Mouse (Mus musculus): ENCODE results near the gene Gm21190. TPM values are rescaled to one million over a fixed set of nuclear protein-coding genes. Genes with fewer than 3 reads are reported as not detected.
"Not testable (repeated sequence)": the region's sequence is repeated elsewhere in the genome, so short reads cannot be mapped to it uniquely, and the experiment has no call there.

Gm21190 gene
- total and polyA plus RNA-seq, 3 experiments = not detected

DNA sequence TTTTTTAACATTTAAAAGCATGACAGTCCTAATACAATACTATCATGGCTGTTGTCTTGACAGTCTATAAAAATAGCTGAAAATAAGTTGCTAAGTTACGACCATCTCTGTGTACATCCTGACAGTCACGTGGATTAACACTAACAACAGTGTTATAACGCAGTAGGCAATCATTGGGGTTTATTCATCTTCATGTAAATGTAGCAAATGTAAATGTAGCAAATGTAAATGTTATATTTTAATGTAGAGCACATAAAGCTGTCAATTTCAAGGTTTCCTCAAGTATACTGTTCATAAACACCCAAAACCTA is 21.8 kb downstream of the Gm21190 start:
- TF ChIP-seq EP300 (IDR thresholded peaks at IDR 0.05; ENCODE audit: insufficient read depth, low read depth, low read length) = no peak
- TF ChIP-seq CTCF (IDR thresholded peaks at IDR 0.05) = no peak
- no peak for TF ChIP-seq POLR2A (IDR thresholded peaks at IDR 0.05; ENCODE audit: insufficient read depth, low read depth, low read length)
- no peak for DNase-seq
- Histone ChIP-seq H3K4me3 (no peak overlapping the region), H3K9ac (ENCODE audit: low read depth, low read length) (no peak overlapping the region), H3K27ac (no peak overlapping the region), H3K4me1 (ENCODE audit: control insufficient read depth, insufficient read depth, low read length) (no peaks in the 10 kb centered on the region), H3K79me2 (replicated peaks; ENCODE audit: control insufficient read depth, insufficient read depth, low read length) (no peaks in the 10 kb centered on the region), H3K36me3 (ENCODE audit: control insufficient read depth, insufficient read depth, low read length) (no peaks in the 10 kb centered on the region), H3K27me3 (ENCODE audit: control insufficient read depth, insufficient read depth, low read length) (no peaks in the 10 kb centered on the region)
- intact Hi-C loops (cut with DNase I) = no loop called here
- WGBS = 69% methylated on average over 3 of the region's 3 CpGs

DNA sequence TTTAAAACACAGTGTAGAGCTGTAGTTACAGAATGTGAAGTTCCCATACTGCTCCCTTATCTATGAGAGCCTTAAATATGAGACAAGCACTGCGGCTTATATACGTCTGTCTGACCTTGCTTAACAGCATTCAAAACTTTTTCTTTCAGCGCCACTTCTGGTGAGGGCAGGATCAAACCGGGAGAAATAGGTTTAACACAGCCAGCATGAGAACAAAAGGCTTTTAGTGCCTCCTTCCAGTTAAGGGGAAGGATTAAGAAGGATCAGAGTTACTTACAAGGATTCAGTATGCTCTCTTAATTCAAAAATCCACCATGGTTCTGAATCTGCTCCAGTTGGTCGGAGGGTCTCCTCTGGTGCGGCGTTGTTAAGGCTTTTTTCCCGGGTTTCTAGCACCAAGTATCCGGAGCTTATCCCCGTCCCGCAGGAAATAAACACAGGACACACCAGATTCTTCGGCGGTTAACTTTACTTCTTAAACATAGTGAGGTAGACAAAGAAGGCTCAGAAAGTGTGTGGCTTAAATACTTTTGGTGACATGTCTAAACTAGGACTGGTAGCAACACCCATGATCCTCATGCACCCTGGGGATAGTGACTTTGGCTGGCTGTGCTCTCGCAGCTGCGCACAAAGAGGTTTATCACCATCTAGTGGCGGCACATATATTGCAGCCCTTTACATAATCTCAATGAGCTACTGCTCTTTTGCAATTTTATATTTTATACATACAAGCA is 22.3 kb downstream of the Gm21190 start:
- Histone ChIP-seq H3K36me3 (ENCODE audit: control insufficient read depth, insufficient read depth, low read length) (no peaks in the 10 kb centered on the region), H3K27me3 (ENCODE audit: control insufficient read depth, insufficient read depth, low read length) (no peaks in the 10 kb centered on the region), H3K4me3 (no peak overlapping the region), H3K27ac (no peak overlapping the region), H3K79me2 (replicated peaks; ENCODE audit: control insufficient read depth, insufficient read depth, low read length) (no peaks in the 10 kb centered on the region), H3K4me1 (ENCODE audit: control insufficient read depth, insufficient read depth, low read length) (no peaks in the 10 kb centered on the region), H3K9ac (ENCODE audit: low read depth, low read length) (0 out of 2 replicates have a peak overlapping the region, but pooled peaks have one; percentile 22)
- intact Hi-C loops (cut with DNase I) = no loop called here
- DNase-seq = no peak
- 42% methylated on average over 16 of the region's 16 CpGs for WGBS
- no peak for TF ChIP-seq EP300 (IDR thresholded peaks at IDR 0.05; ENCODE audit: insufficient read depth, low read depth, low read length)
- TF ChIP-seq CTCF (IDR thresholded peaks at IDR 0.05) = peak; percentile 68
- no peak for TF ChIP-seq POLR2A (IDR thresholded peaks at IDR 0.05; ENCODE audit: insufficient read depth, low read depth, low read length)

DNA sequence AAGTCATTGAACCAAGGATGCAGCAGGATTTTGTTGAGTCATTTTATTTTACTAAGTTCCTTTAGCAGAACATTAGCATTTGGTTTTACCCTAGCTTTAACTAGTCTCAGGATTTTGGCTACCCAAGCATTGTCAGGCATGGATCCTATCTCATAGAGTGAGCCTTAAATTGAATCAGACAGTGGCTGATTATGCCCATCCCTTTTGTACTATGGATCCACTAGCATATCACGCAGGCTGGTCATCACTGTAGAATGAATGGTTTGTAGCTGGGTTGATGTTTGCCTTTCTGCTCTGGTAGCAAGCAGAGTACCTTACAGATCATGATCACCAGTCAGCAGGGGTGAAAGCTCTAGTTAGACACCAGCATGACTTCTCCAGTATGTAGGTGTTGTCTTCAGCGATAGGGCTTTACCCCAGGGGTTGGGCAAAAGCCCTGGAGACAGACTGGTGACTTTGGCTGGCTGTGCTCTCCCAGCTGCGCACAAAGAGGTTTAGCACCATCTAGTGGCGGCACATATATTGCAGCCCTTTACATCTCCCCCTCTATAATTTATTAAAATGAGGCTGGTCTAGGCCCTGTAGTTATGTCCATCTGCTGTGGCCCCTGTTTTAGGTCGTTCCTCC is 30.1 kb downstream of the Gm21190 start:
- 24% methylated on average over 5 of the region's 5 CpGs for WGBS
- H3K27me3 ChIP-seq (ENCODE audit: control insufficient read depth, insufficient read depth, low read length); intact Hi-C loops (cut with DNase I); H3K4me3 ChIP-seq; H3K9ac ChIP-seq (ENCODE audit: low read depth, low read length); H3K36me3 ChIP-seq (ENCODE audit: control insufficient read depth, insufficient read depth, low read length); H3K27ac ChIP-seq; H3K79me2 ChIP-seq (replicated peaks; ENCODE audit: control insufficient read depth, insufficient read depth, low read length); H3K4me1 ChIP-seq (ENCODE audit: control insufficient read depth, insufficient read depth, low read length): not testable (repeated sequence)
- DNase-seq = peak in 1 of 2 experiments; percentile 34
- TF ChIP-seq CTCF (IDR thresholded peaks at IDR 0.05) = peak; percentile 56

DNA sequence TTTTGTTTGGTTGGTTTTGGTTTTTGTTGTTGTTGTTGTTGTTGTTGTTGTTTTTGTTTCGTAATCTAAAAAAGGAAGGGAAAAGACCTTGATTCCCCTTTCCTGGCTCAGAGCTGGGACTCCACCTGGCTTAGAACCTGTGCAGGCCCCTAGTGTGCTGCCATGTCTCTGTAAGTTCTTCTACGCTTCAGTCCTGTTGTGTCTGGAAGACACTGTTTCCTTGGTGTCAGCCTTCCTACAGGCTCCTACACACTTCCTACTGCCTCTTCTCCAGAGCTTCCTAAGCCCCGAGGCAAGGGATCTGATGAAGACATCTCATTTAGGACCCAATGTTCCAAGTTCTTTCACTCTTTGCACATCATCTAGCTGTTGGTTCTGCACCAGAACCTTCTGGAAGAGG is 30.7 kb downstream of the Gm21190 start:
- H3K9ac ChIP-seq (ENCODE audit: low read depth, low read length); H3K79me2 ChIP-seq (replicated peaks; ENCODE audit: control insufficient read depth, insufficient read depth, low read length); H3K27me3 ChIP-seq (ENCODE audit: control insufficient read depth, insufficient read depth, low read length); DNase-seq; intact Hi-C loops (cut with DNase I); H3K27ac ChIP-seq; H3K4me1 ChIP-seq (ENCODE audit: control insufficient read depth, insufficient read depth, low read length); H3K4me3 ChIP-seq; H3K36me3 ChIP-seq (ENCODE audit: control insufficient read depth, insufficient read depth, low read length): not testable (repeated sequence)
- WGBS = 65% methylated on average over 3 of the region's 3 CpGs

DNA sequence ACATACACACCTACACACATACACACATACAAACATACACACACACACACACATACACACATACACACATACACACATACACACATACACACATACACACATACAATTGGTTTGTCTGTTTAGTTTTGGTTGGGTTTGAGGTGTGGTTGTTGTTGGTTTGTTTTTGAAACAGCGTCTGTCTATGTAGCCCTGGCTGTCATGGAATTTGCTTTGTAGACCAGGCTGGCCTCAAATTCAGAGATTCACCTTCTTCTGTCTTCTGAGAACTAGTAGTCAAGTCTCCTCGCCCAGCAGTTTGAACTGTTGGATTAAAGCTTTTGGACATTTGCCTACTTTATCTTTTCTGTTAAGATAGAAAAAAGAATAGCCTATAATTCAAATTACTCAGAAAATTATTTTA is 38.1 kb downstream of the Gm21190 start:
- WGBS = 47% methylated on average over 2 of the region's 2 CpGs
- intact Hi-C loops (cut with DNase I) = not testable (repeated sequence)

DNA sequence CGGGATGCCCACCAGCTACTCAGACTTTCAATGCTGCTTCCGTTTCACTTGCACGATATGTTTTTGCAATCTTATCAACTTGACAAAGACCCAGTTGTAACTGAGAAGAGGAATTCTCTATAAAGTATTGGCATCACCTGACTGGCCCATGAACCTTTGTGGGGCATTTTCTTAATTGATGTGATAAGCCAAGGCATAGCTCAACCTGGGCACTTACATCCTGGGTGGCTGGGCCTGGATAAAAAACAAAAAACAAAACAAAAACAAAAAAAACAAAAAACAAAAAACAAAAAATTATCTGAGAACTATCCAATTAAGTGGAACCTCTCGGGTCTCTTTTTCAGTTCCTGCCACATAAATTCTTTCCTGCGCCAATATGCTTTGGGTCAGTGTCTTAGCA is 40.3 kb downstream of the Gm21190 start:
- no peak for DNase-seq
- Histone ChIP-seq H3K4me3 (no peak overlapping the region), H3K36me3 (ENCODE audit: control insufficient read depth, insufficient read depth, low read length) (no peaks in the 10 kb centered on the region), H3K27me3 (ENCODE audit: control insufficient read depth, insufficient read depth, low read length) (no peaks in the 10 kb centered on the region), H3K4me1 (ENCODE audit: control insufficient read depth, insufficient read depth, low read length) (no peaks in the 10 kb centered on the region), H3K79me2 (replicated peaks; ENCODE audit: control insufficient read depth, insufficient read depth, low read length) (no peaks in the 10 kb centered on the region), H3K27ac (no peak overlapping the region), H3K9ac (ENCODE audit: low read depth, low read length) (no peak overlapping the region)
- intact Hi-C loops (cut with DNase I) = no loop called here
- 74% methylated on average over 5 of the region's 5 CpGs for WGBS
- TF ChIP-seq CTCF (IDR thresholded peaks at IDR 0.05) (no peak), EP300 (IDR thresholded peaks at IDR 0.05; ENCODE audit: insufficient read depth, low read depth, low read length) (no peak), POLR2A (IDR thresholded peaks at IDR 0.05; ENCODE audit: insufficient read depth, low read depth, low read length) (no peak)

More for the DNA sequence above, 38.1 kb downstream of the Gm21190 start:
- not testable (repeated sequence) for H3K4me1 ChIP-seq (ENCODE audit: control insufficient read depth, insufficient read depth, low read length); H3K27ac ChIP-seq; H3K27me3 ChIP-seq (ENCODE audit: control insufficient read depth, insufficient read depth, low read length); H3K36me3 ChIP-seq (ENCODE audit: control insufficient read depth, insufficient read depth, low read length); H3K4me3 ChIP-seq; H3K9ac ChIP-seq (ENCODE audit: low read depth, low read length); H3K79me2 ChIP-seq (replicated peaks; ENCODE audit: control insufficient read depth, insufficient read depth, low read length); DNase-seq

All from heart, adult 2 months (tissue).